Mouse (Mus musculus) bone marrow, adult 2 months (tissue): ENCODE measurements around the gene Gm17660. TPM values are rescaled to one million over a fixed set of nuclear protein-coding genes. Genes with fewer than 3 reads are reported as not detected.

ENCODE experiments used
- H3K27ac ChIP-seq: fragments of 200-500 bp; 2 replicates; pipeline ENCODE4 v1.5.1; 2012; ENCODE audit warnings: low read depth, mild to moderate bottlenecking, control low read depth, inconsistent platforms, low read length; ENCODE audit not compliant: control insufficient read depth, poor library complexity, insufficient read depth
- H3K4me1 ChIP-seq: fragments of 200-500 bp; 2 replicates; pipeline ENCODE4 v1.6.1; 2011; ENCODE audit warnings: low read length; ENCODE audit not compliant: control insufficient read depth, insufficient read depth
- H3K4me3 ChIP-seq: fragments of 200-500 bp; replicated peaks from 2 replicates; pipeline ENCODE3; 2011; ENCODE audit warnings: mild to moderate bottlenecking, low read depth, low read length, control low read depth; ENCODE audit not compliant: control insufficient read depth
- CTCF ChIP-seq: fragments of 200-500 bp; IDR thresholded peaks from 2 replicates; pipeline ENCODE4 v1.5.1; 2011; ENCODE audit warnings: low read length, control low read depth; ENCODE audit not compliant: control insufficient read depth, insufficient read depth
- POLR2A ChIP-seq: fragments of 200-500 bp; IDR thresholded peaks from 2 replicates; pipeline ENCODE4 v1.6.1; 2011; ENCODE audit warnings: low read depth, mild to moderate bottlenecking, control low read depth, low read length, borderline replicate concordance; ENCODE audit not compliant: control insufficient read depth
- WGBS: fragments of 180-500 bp; shearing (Covaris S2); methylation state at CpG from one replicate; pipeline ENCODE4 v1.1.7; 2018; 5-methylcytosine and 5-hydroxymethylcytosine counted together
- polyA plus RNA-seq: library from polyadenylated mRNA; stranded (reverse); fragments of >200 nt; gene quantifications from 2 replicates; pipeline ENCODE4 v1.2.4, GENCODE M21; 2011; ENCODE audit warnings: low replicate concordance; ENCODE audit not compliant: missing spikeins, insufficient read depth, insufficient read length

Gene Gm17660
- polyA plus RNA-seq: not detected in 2 replicates

GRCm38 (mm10) chr5:104077508-104077907 is at the start of gene Gm17660:
Gene Gm17660, minus strand, starts transcription at chr5:104077608.
- 79% methylated on average over 7 of the region's 7 CpGs for WGBS
- Histone ChIP-seq H3K4me1 (no peaks in the 10 kb centered on the region), H3K27ac (no peak within 1 kb of the TSS), H3K4me3 (no peak within 1 kb of the TSS)
- TF ChIP-seq CTCF: no peak
- no peak for TF ChIP-seq POLR2A

- WGBS: 82% methylated on average over 12 of the region's 12 CpGs
- no peak overlapping the region for H3K27ac ChIP-seq
- TF ChIP-seq CTCF: no peak
- no peak for TF ChIP-seq POLR2A
- H3K4me3 ChIP-seq: no peak overlapping the region
- no peaks in the 10 kb centered on the region for H3K4me1 ChIP-seq
These were observed 49.3 kb upstream of the Gm17660 start for GRCm38 (mm10) chr5:104126561-104127320.

GRCm38 (mm10) chr5:104124016-104124658 is 46.7 kb upstream of the Gm17660 start:
- no peaks in the 10 kb centered on the region for H3K4me1 ChIP-seq
- TF ChIP-seq CTCF (no peak), POLR2A (no peak)
- 65% methylated on average over 6 of the region's 6 CpGs for WGBS
- no peak overlapping the region for H3K4me3 ChIP-seq
- H3K27ac ChIP-seq: no peak overlapping the region

- Histone ChIP-seq H3K4me3 (no peak overlapping the region), H3K27ac (no peak overlapping the region), H3K4me1 (no peaks in the 10 kb centered on the region)
- TF ChIP-seq POLR2A (no peak), CTCF (no peak)
- 81% methylated on average over 4 of the region's 4 CpGs for WGBS
These were observed 38.5 kb upstream of the Gm17660 start for GRCm38 (mm10) chr5:104115890-104116289.

GRCm38 (mm10) chr5:104115118-104115517 is 37.7 kb upstream of the Gm17660 start:
- WGBS: 69% methylated on average over 14 of the region's 14 CpGs
- Histone ChIP-seq H3K4me3 (no peak overlapping the region), H3K27ac (no peak overlapping the region), H3K4me1 (no peaks in the 10 kb centered on the region)
- TF ChIP-seq POLR2A (no peak), CTCF (no peak)

- WGBS: 76% methylated on average over 15 of the region's 15 CpGs
- Histone ChIP-seq H3K4me1 (no peaks in the 10 kb centered on the region), H3K27ac (no peak within 1 kb of the TSS), H3K4me3 (no peak within 1 kb of the TSS)
- TF ChIP-seq POLR2A (no peak), CTCF (no peak)
These were observed 36.2 kb upstream of the Gm17660 start, which contains the start of gene Sparcl1 for GRCm38 (mm10) chr5:104113491-104114172. Gene Sparcl1, minus strand, starts transcription at chr5:104113733.

GRCm38 (mm10) chr5:104112511-104112910 is 35.1 kb upstream of the Gm17660 start:
- WGBS: 4% methylated on average over 5 of the region's 5 CpGs
- TF ChIP-seq CTCF (no peak), POLR2A (no peak)
- H3K27ac ChIP-seq: no peak overlapping the region

GRCm38 (mm10) chr5:104112016-104112415 is 34.6 kb upstream of the Gm17660 start:
- no peaks in the 10 kb centered on the region for H3K4me1 ChIP-seq
- H3K27ac ChIP-seq: no peak overlapping the region
- TF ChIP-seq POLR2A (no peak), CTCF (no peak)
- 11% methylated on average over 9 of the region's 9 CpGs for WGBS
- no peak overlapping the region for H3K4me3 ChIP-seq

More at GRCm38 (mm10) chr5:104112511-104112910, 35.1 kb upstream of the Gm17660 start:
- no peaks in the 10 kb centered on the region for H3K4me1 ChIP-seq
- no peak overlapping the region for H3K4me3 ChIP-seq
